Comparison of ENCODE assay signal across 30 mouse cellular contexts in the genomic region with DNA sequence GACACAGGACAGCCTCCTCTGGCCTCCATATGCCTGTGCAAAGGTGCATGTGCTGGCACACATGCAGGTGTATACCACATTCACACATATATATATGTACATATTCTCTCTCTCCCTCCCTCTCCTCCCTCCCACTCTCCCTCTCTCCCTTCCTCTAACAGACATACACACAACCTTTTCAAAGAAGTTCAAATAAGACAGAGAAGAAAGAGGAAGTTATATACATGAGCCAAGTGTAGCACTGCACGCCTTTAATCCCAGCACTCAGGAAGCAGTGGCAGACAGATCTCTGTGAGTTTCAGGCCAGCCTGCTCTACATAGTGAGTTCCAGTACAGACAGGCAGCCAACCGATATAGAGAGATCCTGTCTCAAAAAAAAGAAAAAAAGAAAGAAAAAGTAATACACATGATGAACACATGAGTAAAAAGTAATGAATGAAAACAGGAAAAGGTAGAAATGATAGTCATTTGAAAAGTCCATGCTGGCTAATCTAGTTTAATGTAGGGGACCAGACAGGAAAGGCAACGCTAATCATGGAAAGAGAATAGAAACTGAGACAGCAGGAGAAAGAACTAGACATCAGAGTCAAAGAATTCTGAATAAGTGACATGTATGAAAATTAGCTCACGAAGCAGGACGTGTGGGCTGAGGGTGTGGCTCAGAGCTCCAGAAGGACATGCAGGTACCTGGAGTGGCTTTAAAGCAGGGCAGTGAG. TPM values are rescaled to one million over a fixed set of nuclear protein-coding genes. Genes with fewer than 3 reads are reported as not detected.
A peak's percentile ranks its signal among the peaks of the same experiment; 100 is the strongest.
DNase-seq lines count a peak whose midpoint lies in the region; ATAC-seq lines count a peak whose summit lies in the region.
"Had no signal": no experiment of that assay in that cellular context is flagged by ENCODE, and none has a peak within 500 bp of the region (broad histone marks: within the 10 kb centered on the region; RNA-seq: fewer than 3 reads in every experiment).

No protein-coding gene starts in this region.

- no peaks in the 10 kb centered on the region for H3K9me3 ChIP-seq in megakaryocyte, embryonic 14.5 days
- H3K9me3 ChIP-seq: heart, embryonic 12.5 days; intestine, embryonic 15.5 days; liver, embryonic 12.5 days; midbrain, embryonic 10.5 days; neural tube, embryonic 12.5 days had no signal

- H3K4me1 ChIP-seq in megakaryocyte, embryonic 14.5 days = peaks cover 41% of the 10 kb centered on the region
- H3K4me1 ChIP-seq: intestine, embryonic 15.5 days; liver, embryonic 12.5 days had no signal

- no peak for ATAC-seq in megakaryocyte, adult 5-6 weeks (ENCODE audit: poor library complexity, severe bottlenecking)
- ATAC-seq in common myeloid progenitor, adult 5-6 weeks (replicated peaks; ENCODE audit: low read depth, poor library complexity, severe bottlenecking) = peak; percentile 56; the same call in 1 of the 2 replicates
- ATAC-seq in megakaryocyte progenitor cell, adult 5-6 weeks (replicated peaks; ENCODE audit: poor library complexity) = peak; percentile 44
- ATAC-seq: forebrain, embryonic 16.5 days; hindbrain, embryonic 16.5 days; intestine, embryonic 15.5 days; liver, embryonic 12.5 days; liver, postnatal 0 days; midbrain, embryonic 16.5 days; Patski had no signal

- peak overlapping the region; percentile 50 for H3K4me3 ChIP-seq in megakaryocyte, embryonic 14.5 days (replicated peaks)
- H3K4me3 ChIP-seq: gastrocnemius, adult 2 months; heart, adult 2 months; heart, embryonic 12.5 days; intestine, embryonic 15.5 days; liver, embryonic 12.5 days; midbrain, embryonic 10.5 days; neural tube, embryonic 12.5 days had no signal

- no peaks in the 10 kb centered on the region for H3K27me3 ChIP-seq in megakaryocyte, embryonic 14.5 days (replicated peaks)
- H3K27me3 ChIP-seq: heart, embryonic 12.5 days; intestine, embryonic 15.5 days; liver, embryonic 12.5 days; neural tube, embryonic 12.5 days; Patski had no signal

- H3K36me3 ChIP-seq in megakaryocyte, embryonic 14.5 days (replicated peaks; ENCODE audit: low read length) = peaks cover 71% of the 10 kb centered on the region

- DNase-seq in B cell, adult 2 months = peak; percentile 2 to 11
- DNase-seq in cerebellum, adult 8-10 months = no peak
- no peak for DNase-seq in adrenal gland, postnatal 4 days (ENCODE audit: low spot score in 2 of 2)
- DNase-seq in adipocyte (ENCODE audit: low spot score) = no peak
- DNase-seq: adrenal gland, postnatal 14 days; cerebellum, adult 11-12 months; cerebellum, postnatal 14 days; gastrocnemius, adult 2 months; gastrocnemius, postnatal 36 days; heart, adult 2 months; kidney, adult 2 months; kidney, postnatal 36 days; layer of hippocampus, postnatal 36 days; left cerebral cortex, postnatal 4 days; liver, postnatal 0 days; lung, postnatal 4 days; right cerebral cortex, adult 18-20 months had no signal

RNA-seq across cellular contexts. Expression of a gene that starts 26.1 kb away (rescaled TPM):
- 8.8 and 34.4 TPM in 2 replicates for polyA plus RNA-seq in megakaryocyte, embryonic 14.5 days (2012; ENCODE audit: insufficient read depth, low replicate concordance)
- 22.2 and 30.5 TPM in 2 replicates for total RNA-seq in megakaryocyte, adult 5-6 weeks (2015)
- total RNA-seq in megakaryocyte, adult 5-6 weeks (2017) = 31.5 and 32.8 TPM in 2 replicates
- 41.8 and 43.6 TPM in 2 replicates for total RNA-seq in common myeloid progenitor, adult 5-6 weeks (2017)
- total RNA-seq in megakaryocyte progenitor cell, adult 5-6 weeks (2015) = 35.3 and 37.8 TPM in 2 replicates
- 35.4 and 58.6 TPM in 2 replicates for total RNA-seq in megakaryocyte progenitor cell, adult 5-6 weeks (2017)
- total RNA-seq in adrenal gland, postnatal 4 days (2021) = 10 to 100 TPM; 42.2 to 49.3 TPM

RNA-seq across cellular contexts. Expression of a gene that starts 26.1 kb away (rescaled TPM):
- polyA plus RNA-seq in megakaryocyte, embryonic 14.5 days (2012; ENCODE audit: insufficient read depth, low replicate concordance) = 3.4 TPM in 1 of 2 replicates, not detected in the other
- total RNA-seq in megakaryocyte, adult 5-6 weeks (2015) = 2.1 and 2.4 TPM in 2 replicates
- total RNA-seq in megakaryocyte, adult 5-6 weeks (2017) = 1.8 and 1.9 TPM in 2 replicates
- total RNA-seq in common myeloid progenitor, adult 5-6 weeks (2017) = 0.44 and 2.0 TPM in 2 replicates
- total RNA-seq in megakaryocyte progenitor cell, adult 5-6 weeks (2015) = 3.3 and 3.5 TPM in 2 replicates
- 2.2 and 4.1 TPM in 2 replicates for total RNA-seq in megakaryocyte progenitor cell, adult 5-6 weeks (2017)
- 10 to 100 TPM in 1 of 2 experiments, 1 to 10 TPM in 1; 9.8 to 10.5 TPM for total RNA-seq in adrenal gland, postnatal 4 days (2021)

Comparison
In these comparisons a context has a peak if more than half of its experiments do, and no peak if none do; other contexts are left out.
1. DNase-seq: peak in B cell, adult 2 months (2 of 2); none in cerebellum, adult 8-10 months (single experiment), adrenal gland, postnatal 4 days (0 of 2) and adipocyte (single experiment).